Mouse (Mus musculus) liver, embryonic 14.5 days (tissue): ENCODE data around the gene Zmiz1.

Experiments
- CTCF ChIP-seq: IDR thresholded peaks from 2 replicates; pipeline ENCODE4 v1.5.1; 2016; ENCODE audit warnings: antibody characterized with exemption, low read depth, control low read depth
- EP300 ChIP-seq: IDR thresholded peaks from 2 replicates; pipeline ENCODE4 v1.6.1; 2016; ENCODE audit warnings: antibody characterized with exemption, low read depth

- no peak for TF ChIP-seq EP300
- no peak for TF ChIP-seq CTCF
Measured at GRCm38 (mm10) chr14:25623698-25624097, 164.7 kb downstream of the Zmiz1 start.
